Mouse (Mus musculus) ES-E14 (cell line): ENCODE results near the gene Plxdc2.

Source experiments
- MAFK ChIP-seq: IDR thresholded peaks from 2 replicates; pipeline ENCODE4 v1.6.1; 2014; ENCODE audit warnings: mild to moderate bottlenecking, low read depth, low read length, inconsistent platforms; ENCODE audit not compliant: insufficient read depth
- ZC3H11A ChIP-seq: IDR thresholded peaks from 2 replicates; pipeline ENCODE4 v1.6.1; 2012; ENCODE audit warnings: low read depth, mild to moderate bottlenecking, inconsistent platforms, low read length, borderline replicate concordance

GRCm38 (mm10) chr2:16576566-16576965 lies 220.5 kb downstream of the Plxdc2 start:
- TF ChIP-seq ZC3H11A, result no peak
- TF ChIP-seq MAFK, result no peak
